Mouse (Mus musculus) hindbrain, embryonic 16.5 days (tissue): ENCODE measurements around the gene Fam216b. TPM values are rescaled to one million over a fixed set of nuclear protein-coding genes. Genes with fewer than 3 reads are reported as not detected.

Experiments used
- ATAC-seq: fragments of 200-750 bp; cut with Nextera tagmentation; 2 replicates; pipeline ENCODE4 v1.8.0; 2017; ENCODE audit warnings: moderate TSS enrichment, moderate library complexity
- H3K27ac ChIP-seq: fragments of 300-500 bp; sonication (generic); 2 replicates; pipeline ENCODE4 v1.5.1; 2014; ENCODE audit warnings: low read depth, mild to moderate bottlenecking, control low read depth, low read length, moderate library complexity
- H3K27me3 ChIP-seq: fragments of 300-500 bp; sonication (generic); replicated peaks from 2 replicates; pipeline ENCODE4 v1.6.1; 2014; ENCODE audit warnings: low read length; ENCODE audit not compliant: control insufficient read depth, insufficient read depth
- H3K36me3 ChIP-seq: fragments of 300-500 bp; sonication (generic); 2 replicates; pipeline ENCODE4 v1.6.1; 2014; ENCODE audit warnings: mild to moderate bottlenecking, low read length, moderate library complexity, mixed read lengths; ENCODE audit not compliant: control insufficient read depth, insufficient read depth
- H3K4me1 ChIP-seq: fragments of 300-500 bp; sonication (generic); 2 replicates; pipeline ENCODE4 v1.6.1; 2014; ENCODE audit warnings: low read depth, low read length; ENCODE audit not compliant: control insufficient read depth, insufficient read depth
- H3K4me2 ChIP-seq: fragments of 300-500 bp; sonication (generic); 2 replicates; pipeline ENCODE4 v1.6.1; 2014; ENCODE audit warnings: mild to moderate bottlenecking, low read length, control low read depth, moderate library complexity
- H3K4me3 ChIP-seq: fragments of 300-500 bp; sonication (generic); 2 replicates; pipeline ENCODE4 v1.5.1; 2014; ENCODE audit warnings: mild to moderate bottlenecking, low read length, control low read depth, moderate library complexity
- H3K9ac ChIP-seq: fragments of 300-500 bp; sonication (generic); 2 replicates; pipeline ENCODE4 v1.6.1; 2014; ENCODE audit warnings: low read depth, mild to moderate bottlenecking, control low read depth, low read length, moderate library complexity
- H3K9me3 ChIP-seq: fragments of 300-500 bp; sonication (generic); 2 replicates; pipeline ENCODE4 v1.6.1; 2014; ENCODE audit warnings: mild to moderate bottlenecking, low read length, moderate library complexity; ENCODE audit not compliant: control insufficient read depth
- WGBS: fragments of 180-500 bp; shearing (Covaris S2); extraction: QIAGEN DNeasy Blood & Tissue Kit; methylation state at CpG from one replicate; pipeline ENCODE4 v1.1.7; 2014; 5-methylcytosine and 5-hydroxymethylcytosine counted together
- polyA plus RNA-seq: library from polyadenylated mRNA; unstranded; fragments of >200 nt; fragmentation: Nextera tagmentation; extraction: Ambion mirVana; gene quantifications from 2 replicates; pipeline ENCODE4 v1.2.1, GENCODE M21; 2015

The Fam216b gene
- 2.1 and 2.5 TPM in 2 replicates for polyA plus RNA-seq

GRCm38 (mm10) chr14:78088907-78089306 is at the start of gene Fam216b:
Gene Fam216b, minus strand, starts transcription at chr14:78089007.
- H3K27me3 ChIP-seq, result no peaks in the 10 kb centered on the region
- no peak for ATAC-seq
- no peaks in the 10 kb centered on the region for H3K36me3 ChIP-seq
- H3K27ac ChIP-seq, result no peak within 1 kb of the TSS
- 83% methylated on average over 6 of the region's 6 CpGs for WGBS
- H3K9ac ChIP-seq, result no peak within 1 kb of the TSS
- H3K4me3 ChIP-seq, result no peak within 1 kb of the TSS
- no peak within 1 kb of the TSS for H3K4me2 ChIP-seq
- H3K9me3 ChIP-seq, result no peaks in the 10 kb centered on the region
- no peaks in the 10 kb centered on the region for H3K4me1 ChIP-seq

GRCm38 (mm10) chr14:78132368-78133052 is 43.7 kb upstream of the Fam216b start:
- ATAC-seq, result peak; percentile 88

GRCm38 (mm10) chr14:78126670-78127069 is 37.9 kb upstream of the Fam216b start:
- Histone ChIP-seq H3K4me1 (no peaks in the 10 kb centered on the region), H3K36me3 (no peaks in the 10 kb centered on the region), H3K4me2 (no peak overlapping the region), H3K9me3 (no peaks in the 10 kb centered on the region), H3K27me3 (no peaks in the 10 kb centered on the region), H3K27ac (no peak overlapping the region), H3K4me3 (no peak overlapping the region), H3K9ac (no peak overlapping the region)
- ATAC-seq, result no peak
- 54% methylated on average over 3 of the region's 3 CpGs for WGBS

More at GRCm38 (mm10) chr14:78132368-78133052, 43.7 kb upstream of the Fam216b start:
- 19% methylated on average over 5 of the region's 5 CpGs for WGBS
- no peak overlapping the region for H3K4me3 ChIP-seq
- H3K27ac ChIP-seq, result no peak overlapping the region; the same call in 1 of the 2 replicates
- peaks cover 7% of the 10 kb centered on the region for H3K4me1 ChIP-seq
- H3K27me3 ChIP-seq, result no peaks in the 10 kb centered on the region
- H3K36me3 ChIP-seq, result no peaks in the 10 kb centered on the region
- H3K9ac ChIP-seq, result no peak overlapping the region
- 0 out of 2 replicates have a peak, but pooled peaks cover 3% of the 10 kb centered on the region for H3K9me3 ChIP-seq
- H3K4me2 ChIP-seq, result no peak overlapping the region

- Histone ChIP-seq H3K27ac (no peak overlapping the region), H3K36me3 (no peaks in the 10 kb centered on the region), H3K27me3 (no peaks in the 10 kb centered on the region), H3K4me1 (no peaks in the 10 kb centered on the region), H3K9me3 (0 out of 2 replicates have a peak, but pooled peaks cover 2% of the 10 kb centered on the region), H3K9ac (no peak overlapping the region), H3K4me3 (no peak overlapping the region), H3K4me2 (no peak overlapping the region)
- 32% methylated on average over 3 of the region's 3 CpGs for WGBS
- ATAC-seq, result no peak
Observed at GRCm38 (mm10) chr14:78120286-78120685, 31.5 kb upstream of the Fam216b start.

- WGBS, result 57% methylated on average over 10 of the region's 10 CpGs
- no peak overlapping the region for H3K27ac ChIP-seq
- no peak overlapping the region for H3K9ac ChIP-seq
- 0 out of 2 replicates have a peak, but pooled peaks cover 2% of the 10 kb centered on the region for H3K9me3 ChIP-seq
- H3K4me1 ChIP-seq, result no peaks in the 10 kb centered on the region
- no peaks in the 10 kb centered on the region for H3K27me3 ChIP-seq
- H3K4me2 ChIP-seq, result no peak overlapping the region
- no peak for ATAC-seq
- H3K36me3 ChIP-seq, result no peaks in the 10 kb centered on the region
- H3K4me3 ChIP-seq, result no peak overlapping the region
Observed at GRCm38 (mm10) chr14:78119449-78120200, 30.8 kb upstream of the Fam216b start.

- 0 out of 2 replicates have a peak, but pooled peaks cover 2% of the 10 kb centered on the region for H3K9me3 ChIP-seq
- no peak overlapping the region for H3K9ac ChIP-seq
- H3K4me3 ChIP-seq, result no peak overlapping the region
- no peak overlapping the region for H3K27ac ChIP-seq
- no peaks in the 10 kb centered on the region for H3K27me3 ChIP-seq
- no peaks in the 10 kb centered on the region for H3K4me1 ChIP-seq
- H3K4me2 ChIP-seq, result no peak overlapping the region
- ATAC-seq, result no peak
- 62% methylated on average over 4 of the region's 4 CpGs for WGBS
- no peaks in the 10 kb centered on the region for H3K36me3 ChIP-seq
Observed at GRCm38 (mm10) chr14:78117671-78118070, 28.9 kb upstream of the Fam216b start.

GRCm38 (mm10) chr14:78117268-78117667 is 28.5 kb upstream of the Fam216b start:
- 63% methylated on average over 2 of the region's 2 CpGs for WGBS
- no peak overlapping the region for H3K4me2 ChIP-seq
- H3K4me1 ChIP-seq, result no peaks in the 10 kb centered on the region
- H3K4me3 ChIP-seq, result no peak overlapping the region
- H3K27ac ChIP-seq, result no peak overlapping the region
- H3K27me3 ChIP-seq, result no peaks in the 10 kb centered on the region
- no peak overlapping the region for H3K9ac ChIP-seq
- ATAC-seq, result no peak
- H3K9me3 ChIP-seq, result 0 out of 2 replicates have a peak, but pooled peaks cover 2% of the 10 kb centered on the region
- H3K36me3 ChIP-seq, result no peaks in the 10 kb centered on the region

GRCm38 (mm10) chr14:78112466-78112865 is 23.7 kb upstream of the Fam216b start:
- ATAC-seq, result no peak
- WGBS, result 91% methylated on average over 3 of the region's 3 CpGs
- Histone ChIP-seq H3K27me3 (no peaks in the 10 kb centered on the region), H3K36me3 (no peaks in the 10 kb centered on the region), H3K4me1 (no peaks in the 10 kb centered on the region), H3K4me3 (no peak overlapping the region), H3K9ac (no peak overlapping the region), H3K4me2 (no peak overlapping the region), H3K9me3 (0 out of 2 replicates have a peak, but pooled peaks cover 2% of the 10 kb centered on the region), H3K27ac (no peak overlapping the region)

- WGBS, result 93% methylated on average over 3 of the region's 3 CpGs
- no peak for ATAC-seq
- Histone ChIP-seq H3K4me2 (no peak overlapping the region), H3K27ac (no peak overlapping the region), H3K27me3 (no peaks in the 10 kb centered on the region), H3K9me3 (0 out of 2 replicates have a peak, but pooled peaks cover 2% of the 10 kb centered on the region), H3K4me1 (no peaks in the 10 kb centered on the region), H3K36me3 (no peaks in the 10 kb centered on the region), H3K4me3 (no peak overlapping the region), H3K9ac (no peak overlapping the region)
Observed at GRCm38 (mm10) chr14:78110871-78111270, 22.1 kb upstream of the Fam216b start.
